Mouse (Mus musculus) hindbrain, postnatal 0 days (tissue): ENCODE data around the gene Fam126a. TPM values are rescaled to one million over a fixed set of nuclear protein-coding genes. Genes with fewer than 3 reads are reported as not detected.
A peak's percentile ranks its signal among the peaks of the same experiment; 100 is the strongest.

ENCODE experiments used
- ATAC-seq: fragments of 200-750 bp; cut with Nextera tagmentation; 2 replicates; pipeline ENCODE4 v1.8.0; 2017; ENCODE audit warnings: mild to moderate bottlenecking, moderate TSS enrichment, moderate library complexity
- DNase-seq: peaks from one replicate; pipeline ENCODE4 v3.0.0-alpha.2; 2015; ENCODE audit warnings: low spot score
- H3K27ac ChIP-seq: fragments of 300-500 bp; sonication (generic); 2 replicates; pipeline ENCODE4 v1.5.1; 2014; ENCODE audit warnings: mild to moderate bottlenecking
- H3K27me3 ChIP-seq: fragments of 300-500 bp; sonication (generic); 2 replicates; pipeline ENCODE4 v1.6.1; 2014; ENCODE audit warnings: low read length, mixed read lengths; ENCODE audit not compliant: insufficient read depth
- H3K36me3 ChIP-seq: fragments of 300-500 bp; sonication (generic); 2 replicates; pipeline ENCODE4 v1.6.1; 2014; ENCODE audit warnings: low read length, mixed read lengths; ENCODE audit not compliant: insufficient read depth
- H3K4me1 ChIP-seq: fragments of 300-500 bp; sonication (generic); 2 replicates; pipeline ENCODE4 v1.6.1; 2014; ENCODE audit warnings: antibody characterized with exemption, low read length, mixed read lengths; ENCODE audit not compliant: insufficient read depth
- H3K4me2 ChIP-seq: fragments of 300-500 bp; sonication (generic); 2 replicates; pipeline ENCODE4 v1.6.1; 2014; ENCODE audit warnings: low read depth, mild to moderate bottlenecking, low read length, moderate library complexity, mixed read lengths
- H3K4me3 ChIP-seq: fragments of 300-500 bp; sonication (generic); 2 replicates; pipeline ENCODE4 v1.5.1; 2014; ENCODE audit warnings: low read length
- H3K9ac ChIP-seq: fragments of 300-500 bp; sonication (generic); replicated peaks from 2 replicates; pipeline ENCODE4 v1.6.1; 2014; ENCODE audit warnings: mild to moderate bottlenecking, low read length, moderate library complexity, mixed read lengths
- H3K9me3 ChIP-seq: fragments of 300-500 bp; sonication (generic); 2 replicates; pipeline ENCODE4 v1.6.1; 2016; ENCODE audit warnings: low read length, mixed read lengths
- CTCF ChIP-seq: IDR thresholded peaks from 2 replicates; pipeline ENCODE4 v1.5.1; 2016; ENCODE audit warnings: antibody characterized with exemption, control low read depth, low read depth
- WGBS: fragments of 180-500 bp; shearing (Covaris S2); extraction: QIAGEN DNeasy Blood & Tissue Kit; methylation state at CpG from one replicate; pipeline ENCODE4 v1.1.7; 2014; 5-methylcytosine and 5-hydroxymethylcytosine counted together
- polyA plus RNA-seq: library from polyadenylated mRNA; unstranded; fragments of >200 nt; fragmentation: Nextera tagmentation; extraction: Ambion mirVana; gene quantifications from 2 replicates; pipeline ENCODE4 v1.2.1, GENCODE M21; 2015
- total RNA-seq: library from RNA; depleted of rRNA; stranded (reverse); fragments of >200 nt; gene quantifications from 2 replicates; pipeline ENCODE4 v1.2.3, GENCODE M21; 2014

The Fam126a gene
- total and polyA plus RNA-seq, 2 experiments from 2014 or later, result 17.7 to 26.6 TPM

DNA sequence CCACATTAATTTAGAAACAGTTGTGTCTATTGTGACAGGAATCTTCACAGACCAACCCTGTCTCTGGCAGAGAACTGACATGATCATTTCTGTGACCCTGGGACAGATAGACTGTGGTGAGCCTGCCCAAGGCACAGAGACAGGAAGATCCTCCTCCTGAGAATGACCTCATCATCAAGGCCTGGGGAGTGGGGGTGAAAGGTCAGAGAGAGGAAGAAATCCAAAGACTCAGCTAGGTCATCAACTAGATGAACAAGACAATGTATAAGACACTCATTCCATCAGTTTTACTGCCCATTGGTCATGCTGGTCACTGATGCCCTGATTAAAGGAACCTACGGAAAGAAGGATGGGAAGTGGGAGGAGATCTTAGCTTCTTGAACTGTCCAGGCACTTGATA lies 3.6 kb upstream of the Fam126a start:
- DNase-seq (no peak), ATAC-seq (no peak)
- Histone ChIP-seq H3K4me3 (no peak overlapping the region), H3K36me3 (no peaks in the 10 kb centered on the region), H3K9me3 (no peaks in the 10 kb centered on the region), H3K27ac (no peak overlapping the region), H3K4me2 (no peak overlapping the region), H3K4me1 (peaks cover 2% of the 10 kb centered on the region; the same call in 1 of the 2 replicates), H3K9ac (no peak overlapping the region), H3K27me3 (no peaks in the 10 kb centered on the region)
- WGBS, result 84% methylated on average over 1 of the region's 1 CpGs
- no peak for TF ChIP-seq CTCF

DNA sequence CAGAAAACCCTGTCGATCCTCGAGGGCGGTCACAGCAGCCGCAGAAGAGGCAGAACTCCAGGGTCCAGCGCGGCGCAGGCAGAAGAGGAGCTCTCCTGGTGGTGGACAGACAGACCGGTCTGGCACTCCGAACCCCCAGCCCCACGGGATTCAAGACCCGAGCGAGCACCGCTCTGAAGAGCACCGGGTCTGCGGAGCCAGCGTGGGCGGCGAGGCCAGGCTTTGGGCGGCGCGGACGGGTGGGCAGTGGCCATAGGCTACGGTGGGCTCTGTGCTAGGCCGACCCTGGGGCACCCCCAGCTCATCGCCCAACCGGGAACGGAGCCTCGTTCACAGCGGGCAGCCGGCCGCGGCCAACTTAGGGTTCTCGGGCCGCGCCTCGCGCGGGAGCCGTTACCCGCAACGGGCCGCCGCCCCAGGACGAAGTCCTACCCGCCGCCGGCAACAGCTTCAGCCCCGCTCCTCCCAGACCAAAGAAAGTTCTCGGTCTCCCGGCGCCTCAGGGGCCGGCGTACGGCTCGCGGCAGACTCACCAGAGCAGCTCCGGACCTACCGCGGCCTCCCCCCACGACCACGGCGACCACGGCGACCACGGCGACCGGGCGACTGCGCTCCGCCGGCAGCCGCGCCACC lies 428 bp downstream of the Fam126a start:
- under 1% methylated on average over 61 of the region's 73 CpGs for WGBS
- TF ChIP-seq CTCF, result no peak
- peaks cover 3% of the 10 kb centered on the region; the same call in 1 of the 2 replicates for H3K4me1 ChIP-seq

DNA sequence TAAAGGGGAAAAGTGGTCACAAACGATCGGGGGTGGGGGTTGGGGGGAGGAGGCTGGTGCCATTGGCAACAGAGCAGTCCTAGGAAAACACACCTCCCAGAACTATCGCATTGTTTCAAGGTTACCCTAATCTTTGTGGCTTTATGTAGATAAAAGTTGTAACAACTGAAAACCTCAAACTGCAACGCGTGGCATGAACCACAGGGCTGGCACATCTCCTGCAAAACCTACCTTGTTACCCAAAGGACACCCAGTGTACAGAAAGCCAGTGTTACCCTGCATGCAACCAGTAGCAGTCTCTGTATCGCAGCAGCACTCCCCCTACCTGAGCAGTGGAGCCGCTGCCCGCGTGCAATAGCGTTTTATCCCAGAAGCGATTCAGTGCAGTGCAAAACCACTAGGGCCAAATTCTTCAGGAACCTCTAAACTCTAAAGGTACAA lies 1.1 kb downstream of the Fam126a start:
- WGBS, result 3% methylated on average over 11 of the region's 11 CpGs
- Histone ChIP-seq H3K36me3 (no peaks in the 10 kb centered on the region), H3K9ac (peak overlapping the region; percentile 81), H3K27me3 (no peaks in the 10 kb centered on the region), H3K4me2 (peak overlapping the region; percentile 89), H3K27ac (peak overlapping the region; percentile 78), H3K4me3 (peak overlapping the region; percentile 84), H3K4me1 (peaks cover 3% of the 10 kb centered on the region; the same call in 1 of the 2 replicates), H3K9me3 (no peaks in the 10 kb centered on the region)
- ATAC-seq (0 out of 2 replicates have a peak, but pooled peaks have one; percentile 31), DNase-seq (peak; percentile 78)
- TF ChIP-seq CTCF, result peak; percentile 75

More for the DNA sequence above, 428 bp downstream of the Fam126a start:
- no peaks in the 10 kb centered on the region for H3K9me3 ChIP-seq
- no peaks in the 10 kb centered on the region for H3K36me3 ChIP-seq
- H3K27ac ChIP-seq, result peak overlapping the region; percentile 78
- H3K4me3 ChIP-seq, result peak overlapping the region; percentile 84
- H3K27me3 ChIP-seq, result no peaks in the 10 kb centered on the region
- DNase-seq (peak; percentile 34), ATAC-seq (peak; percentile 49)
- peak overlapping the region; percentile 89 for H3K4me2 ChIP-seq
- peak overlapping the region; percentile 81 for H3K9ac ChIP-seq

DNA sequence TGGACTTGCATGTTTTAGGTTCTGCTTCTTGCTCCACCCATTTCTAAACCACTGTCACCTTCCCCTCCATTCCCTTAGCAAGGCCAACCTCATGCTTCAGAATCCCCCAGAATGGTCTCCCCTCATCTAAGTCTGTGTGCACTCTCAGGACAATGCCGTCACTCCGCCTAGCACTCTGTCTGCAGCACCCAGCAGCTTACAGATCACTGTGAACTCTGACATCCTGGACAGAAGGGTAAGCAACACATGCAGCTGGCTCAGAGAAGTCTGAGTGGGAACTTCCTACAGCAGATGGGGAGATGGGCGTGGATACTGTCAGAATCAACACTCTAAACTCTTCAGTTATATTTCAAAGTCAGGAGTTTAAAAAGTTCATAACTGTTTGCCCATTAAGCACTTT lies 5.5 kb downstream of the Fam126a start:
- H3K27me3 ChIP-seq, result no peaks in the 10 kb centered on the region
- ATAC-seq (no peak), DNase-seq (no peak)
- H3K36me3 ChIP-seq, result no peaks in the 10 kb centered on the region
- no peak for TF ChIP-seq CTCF
- no peak overlapping the region for H3K4me2 ChIP-seq
- H3K27ac ChIP-seq, result no peak overlapping the region
- H3K9me3 ChIP-seq, result no peaks in the 10 kb centered on the region
- H3K9ac ChIP-seq, result no peak overlapping the region
- peaks cover 5% of the 10 kb centered on the region for H3K4me1 ChIP-seq
- H3K4me3 ChIP-seq, result no peak overlapping the region
- WGBS, result 83% methylated on average over 3 of the region's 3 CpGs

DNA sequence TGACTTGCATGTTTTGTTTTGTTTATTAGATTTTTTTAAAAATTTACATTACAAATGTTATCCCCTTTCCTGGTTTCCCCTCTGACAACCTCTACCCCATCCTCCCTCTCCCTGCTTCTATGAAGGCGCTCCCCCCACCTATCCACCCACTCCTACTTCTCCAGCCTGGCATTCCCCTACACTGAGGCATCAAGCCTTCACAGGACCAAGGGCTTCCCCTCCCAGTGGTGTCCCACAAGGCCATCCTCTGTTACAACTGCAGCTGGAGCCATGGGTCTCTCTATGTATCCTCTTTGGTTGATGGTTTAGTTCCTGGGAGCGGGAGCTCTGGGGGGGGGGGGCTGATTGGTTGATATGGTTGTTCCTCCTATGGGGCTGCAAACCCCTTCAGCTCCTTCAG lies 7.3 kb downstream of the Fam126a start:
- 94% methylated on average over 2 of the region's 2 CpGs for WGBS
- Histone ChIP-seq H3K4me1 (peaks cover 9% of the 10 kb centered on the region; the same call in 1 of the 2 replicates), H3K36me3 (no peaks in the 10 kb centered on the region), H3K4me2 (no peak overlapping the region), H3K27ac (no peak overlapping the region), H3K27me3 (no peaks in the 10 kb centered on the region), H3K9ac (no peak overlapping the region), H3K9me3 (no peaks in the 10 kb centered on the region), H3K4me3 (no peak overlapping the region)
- ATAC-seq, result no peak
- DNase-seq, result no peak
- no peak for TF ChIP-seq CTCF

DNA sequence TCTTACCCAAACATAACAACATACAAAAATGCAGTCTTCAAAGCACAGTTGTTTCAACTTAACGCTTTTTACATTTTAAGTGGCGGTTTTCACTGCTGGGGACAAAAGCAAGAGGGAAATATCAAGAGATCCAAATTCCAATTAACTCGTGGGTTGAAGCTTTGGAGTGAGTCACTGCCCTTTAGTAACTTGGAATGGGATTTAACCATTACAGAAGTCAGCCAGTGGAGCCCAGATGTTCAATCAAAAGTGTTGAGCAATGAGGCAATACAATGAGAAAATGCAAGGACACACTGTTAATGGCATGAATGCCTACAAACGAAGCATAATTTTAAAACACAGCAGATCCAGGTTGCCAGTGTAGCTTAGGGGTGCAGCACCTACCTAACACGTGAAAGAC lies 8.8 kb downstream of the Fam126a start:
- no peak overlapping the region for H3K4me3 ChIP-seq
- ATAC-seq, result no peak
- no peak for DNase-seq
- H3K36me3 ChIP-seq, result no peaks in the 10 kb centered on the region
- H3K9ac ChIP-seq, result no peak overlapping the region
- no peaks in the 10 kb centered on the region for H3K9me3 ChIP-seq
- H3K4me2 ChIP-seq, result no peak overlapping the region
- no peaks in the 10 kb centered on the region for H3K27me3 ChIP-seq
- H3K4me1 ChIP-seq, result peaks cover 9% of the 10 kb centered on the region; the same call in 1 of the 2 replicates
- no peak overlapping the region for H3K27ac ChIP-seq
- TF ChIP-seq CTCF, result no peak
- WGBS, result 72% methylated on average over 5 of the region's 5 CpGs

DNA sequence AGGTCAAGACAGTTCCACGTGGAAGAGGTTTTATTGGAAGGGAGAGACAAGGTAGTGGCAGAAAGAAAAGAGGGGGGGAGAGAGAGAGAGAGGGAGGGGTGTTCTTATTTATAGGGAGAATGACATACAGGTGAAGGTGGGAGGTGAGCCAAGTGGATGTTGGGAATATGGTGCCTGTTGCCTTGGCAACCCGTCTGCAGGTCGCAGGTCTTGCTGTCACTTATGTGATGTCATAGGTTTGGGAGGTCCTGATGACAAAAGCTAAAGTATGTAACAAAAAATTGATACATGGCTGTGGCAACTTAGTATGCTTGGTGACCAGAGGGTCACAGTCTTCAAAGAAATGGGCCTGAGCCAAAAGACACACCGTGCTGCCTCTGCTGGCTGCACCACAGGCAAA lies 10.1 kb downstream of the Fam126a start:
- Histone ChIP-seq H3K36me3 (no peaks in the 10 kb centered on the region), H3K27me3 (no peaks in the 10 kb centered on the region), H3K9me3 (no peaks in the 10 kb centered on the region), H3K4me1 (peaks cover 9% of the 10 kb centered on the region; the same call in 1 of the 2 replicates), H3K4me2 (no peak overlapping the region), H3K9ac (no peak overlapping the region), H3K4me3 (no peak overlapping the region), H3K27ac (0 out of 2 replicates have a peak overlapping the region, but pooled peaks have one; percentile 69)
- WGBS, result 47% methylated on average over 4 of the region's 4 CpGs
- DNase-seq, result no peak
- ATAC-seq, result no peak
- TF ChIP-seq CTCF, result 0 out of 2 replicates have a peak, but pooled peaks have one; percentile 4
